Mouse (Mus musculus) spleen, adult 2 months (tissue): ENCODE measurements around the gene Ak9.

Experiments
- CTCF ChIP-seq: fragments of 200-500 bp; IDR thresholded peaks from 2 replicates; pipeline ENCODE4 v1.5.1; 2011; ENCODE audit warnings: mild to moderate bottlenecking, inconsistent platforms; ENCODE audit not compliant: insufficient read depth, insufficient read length, insufficient replicate concordance; ENCODE audit errors: extremely low read depth
- POLR2A ChIP-seq: fragments of 200-500 bp; IDR thresholded peaks from 2 replicates; pipeline ENCODE4 v1.6.1; 2011; ENCODE audit warnings: low read depth, low read length, inconsistent platforms

DNA sequence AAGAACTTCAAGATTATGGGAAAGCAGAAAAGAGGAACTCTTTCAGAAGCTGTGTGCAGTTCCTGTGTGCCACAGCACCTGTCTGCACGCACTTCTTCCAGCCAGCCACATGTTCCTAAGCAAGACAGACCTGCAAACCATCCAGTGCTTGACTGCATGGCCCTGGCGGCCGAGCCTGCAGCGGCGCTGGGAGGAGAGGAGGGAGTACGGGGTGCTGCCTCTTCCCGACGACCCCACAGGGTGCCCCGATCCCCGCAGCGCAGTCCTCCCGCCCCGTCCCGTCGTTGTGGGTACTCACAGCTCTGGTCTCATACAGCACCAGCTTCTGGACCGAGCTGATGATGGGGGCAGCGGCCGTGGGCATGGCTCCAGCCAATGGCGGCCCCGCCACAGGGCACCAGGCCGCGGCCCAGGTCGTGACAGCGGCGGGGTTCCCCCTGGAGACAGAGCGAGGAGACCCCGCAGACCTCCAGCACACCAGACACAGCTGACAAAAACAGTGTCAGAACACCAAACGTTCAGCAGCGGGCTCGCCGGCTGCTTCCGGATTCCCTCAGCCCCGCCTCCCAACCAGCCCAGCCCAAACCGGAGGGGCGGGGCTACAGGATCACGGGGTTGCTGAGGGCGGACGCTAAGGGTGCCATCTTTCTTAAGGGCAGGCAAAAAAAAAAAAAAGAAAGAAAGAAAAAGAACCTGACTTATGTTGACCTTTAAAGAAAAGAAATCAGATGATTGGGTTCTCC lies 920 bp upstream of the Ak9 start, which contains the start of gene Fig4:
- no peak for TF ChIP-seq CTCF
- TF ChIP-seq POLR2A, result 0 out of 2 replicates have a peak, but pooled peaks have one; percentile 42
